Mouse (Mus musculus): ENCODE measurements around the gene Lce3e. TPM values are rescaled to one million over a fixed set of nuclear protein-coding genes. Genes with fewer than 3 reads are reported as not detected.

Gene Lce3e
- polyA plus RNA-seq (2014; fragmentation: Nextera tagmentation; extraction: Ambion mirVana): not detected in 2 replicates

DNA sequence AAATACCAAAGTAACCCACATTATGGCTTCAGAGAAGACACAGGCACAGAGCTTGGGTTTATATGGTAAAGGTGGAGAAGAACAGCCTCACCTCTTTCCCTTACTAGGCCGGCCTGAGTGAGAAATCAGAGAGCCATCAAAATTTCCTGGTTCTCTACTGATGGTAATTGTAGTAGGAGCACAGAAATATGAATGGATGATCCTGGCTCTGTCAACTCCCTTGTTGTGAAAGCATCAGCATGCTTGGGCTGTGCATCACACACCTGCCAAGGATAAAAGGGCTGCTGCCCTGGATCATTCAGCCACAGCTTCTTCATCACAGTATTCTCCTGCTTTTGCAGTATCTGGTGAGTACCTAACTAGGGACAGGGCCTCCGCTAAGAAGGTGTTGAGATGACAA, at the start of gene Lce3e:
Gene Lce3e, plus strand, starts transcription at position 301 of the 400 bp plus-strand sequence.
- no peak within 1 kb of the TSS for H3K4me3 ChIP-seq (ENCODE audit: low read depth, low read length)
- no peak for ATAC-seq
- no peak for DNase-seq (ENCODE audit: low spot score)
- no peak within 1 kb of the TSS for H3K27ac ChIP-seq (ENCODE audit: low read depth, low read length)
- H3K27me3 ChIP-seq (replicated peaks; ENCODE audit: control insufficient read depth, insufficient read depth, low read length): no peaks in the 10 kb centered on the region
- no peaks in the 10 kb centered on the region for H3K9me3 ChIP-seq (replicated peaks; ENCODE audit: control insufficient read depth, low read length)
- WGBS: 93% methylated on average over 2 of the region's 2 CpGs
- H3K36me3 ChIP-seq (ENCODE audit: control insufficient read depth, insufficient read depth, low read length): no peaks in the 10 kb centered on the region
- H3K4me2 ChIP-seq (ENCODE audit: low read length): no peak within 1 kb of the TSS
- no peak within 1 kb of the TSS for H3K9ac ChIP-seq (ENCODE audit: low read length)
- no peaks in the 10 kb centered on the region for H3K4me1 ChIP-seq (ENCODE audit: control insufficient read depth, insufficient read depth, low read length)

DNA sequence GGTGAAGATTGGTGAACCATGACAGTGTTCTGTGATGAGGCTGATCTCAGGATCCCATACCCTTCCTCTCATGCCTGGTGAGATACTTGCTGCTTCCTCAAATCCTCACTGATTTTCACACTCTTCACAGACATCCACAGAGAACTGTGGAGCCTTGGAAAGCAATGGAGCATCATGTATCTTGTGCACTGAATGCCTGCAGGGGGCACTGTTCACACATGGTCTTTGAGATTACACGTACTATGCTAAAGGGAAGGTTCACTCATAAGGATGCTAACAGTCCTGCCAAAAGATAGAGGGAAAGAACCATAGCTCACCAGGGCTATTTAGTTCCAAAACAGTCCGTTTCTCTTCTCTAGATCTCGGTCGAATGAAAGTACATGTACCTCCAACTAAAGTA, 46.5 kb upstream of the Lce3e start:
- ATAC-seq: no peak
- no peaks in the 10 kb centered on the region for H3K4me1 ChIP-seq (ENCODE audit: control insufficient read depth, insufficient read depth, low read length)
- no peak overlapping the region for H3K27ac ChIP-seq (ENCODE audit: low read depth, low read length)
- H3K9me3 ChIP-seq (replicated peaks; ENCODE audit: control insufficient read depth, low read length): no peaks in the 10 kb centered on the region
- H3K36me3 ChIP-seq (ENCODE audit: control insufficient read depth, insufficient read depth, low read length): no peaks in the 10 kb centered on the region
- H3K4me2 ChIP-seq (ENCODE audit: low read length): no peak overlapping the region
- no peaks in the 10 kb centered on the region for H3K27me3 ChIP-seq (replicated peaks; ENCODE audit: control insufficient read depth, insufficient read depth, low read length)
- WGBS: 66% methylated on average over 4 of the region's 4 CpGs
- H3K9ac ChIP-seq (ENCODE audit: low read length): no peak overlapping the region
- no peak overlapping the region for H3K4me3 ChIP-seq (ENCODE audit: low read depth, low read length)
- peak; percentile 51 for DNase-seq (ENCODE audit: low spot score)

DNA sequence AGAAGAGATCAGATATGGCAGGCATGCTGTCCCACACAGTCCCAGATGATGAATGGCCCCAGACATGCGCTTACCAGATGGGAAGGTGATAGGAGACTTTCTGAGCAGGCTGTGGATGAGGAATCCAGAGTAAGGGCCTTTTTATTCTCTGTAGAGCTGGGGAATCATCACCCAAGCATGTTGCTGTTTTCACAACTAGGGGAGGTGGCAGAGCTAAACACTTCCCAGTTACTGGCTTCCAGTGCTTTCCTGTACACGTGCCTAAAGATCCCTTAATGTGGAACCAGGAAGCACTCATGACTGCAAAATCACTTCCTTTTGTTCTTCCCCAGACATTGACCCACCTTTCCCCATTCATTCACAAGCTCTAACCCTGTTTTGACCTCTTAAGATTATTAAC, 40.7 kb upstream of the Lce3e start, which contains the start of gene Lce3a:
Gene Lce3a, minus strand, starts transcription at position 101 of the 400 bp plus-strand sequence.
- Histone ChIP-seq H3K4me2 (ENCODE audit: low read length) (no peak within 1 kb of the TSS), H3K9ac (ENCODE audit: low read length) (no peak within 1 kb of the TSS), H3K36me3 (ENCODE audit: control insufficient read depth, insufficient read depth, low read length) (no peaks in the 10 kb centered on the region), H3K4me1 (ENCODE audit: control insufficient read depth, insufficient read depth, low read length) (no peaks in the 10 kb centered on the region), H3K4me3 (ENCODE audit: low read depth, low read length) (no peak within 1 kb of the TSS), H3K27me3 (replicated peaks; ENCODE audit: control insufficient read depth, insufficient read depth, low read length) (no peaks in the 10 kb centered on the region), H3K27ac (ENCODE audit: low read depth, low read length) (no peak within 1 kb of the TSS), H3K9me3 (replicated peaks; ENCODE audit: control insufficient read depth, low read length) (no peaks in the 10 kb centered on the region)
- ATAC-seq (no peak), DNase-seq (ENCODE audit: low spot score) (no peak)
- 74% methylated on average over 2 of the region's 2 CpGs for WGBS

DNA sequence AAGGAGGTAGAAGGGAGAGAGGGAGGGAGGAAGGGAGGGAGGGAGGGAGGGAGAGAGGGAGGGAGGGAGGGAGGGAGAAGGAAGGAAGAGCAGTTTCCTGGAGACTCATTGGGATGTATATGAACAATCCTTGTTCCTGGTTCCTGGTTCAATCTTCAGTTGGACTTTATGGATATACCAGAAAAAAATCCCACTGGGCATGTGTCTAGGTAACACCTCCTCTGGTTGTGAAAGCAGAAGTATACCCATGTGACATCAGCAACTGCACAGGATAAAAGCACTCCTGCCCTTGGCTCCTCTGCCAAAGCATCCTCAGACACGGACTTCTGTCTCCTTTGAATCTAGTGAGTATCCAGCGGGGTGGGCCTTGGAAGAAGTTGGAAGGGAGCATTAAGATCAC, 34.2 kb upstream of the Lce3e start, which contains the start of gene Lce3b:
Gene Lce3b, plus strand, starts transcription at position 301 of the 400 bp plus-strand sequence.
- no peaks in the 10 kb centered on the region for H3K27me3 ChIP-seq (replicated peaks; ENCODE audit: control insufficient read depth, insufficient read depth, low read length)
- H3K4me3 ChIP-seq (ENCODE audit: low read depth, low read length): no peak within 1 kb of the TSS
- H3K36me3 ChIP-seq (ENCODE audit: control insufficient read depth, insufficient read depth, low read length): no peaks in the 10 kb centered on the region
- no peak within 1 kb of the TSS for H3K9ac ChIP-seq (ENCODE audit: low read length)
- H3K4me2 ChIP-seq (ENCODE audit: low read length): no peak within 1 kb of the TSS
- no peak for DNase-seq (ENCODE audit: low spot score)
- no peak within 1 kb of the TSS for H3K27ac ChIP-seq (ENCODE audit: low read depth, low read length)
- H3K4me1 ChIP-seq (ENCODE audit: control insufficient read depth, insufficient read depth, low read length): no peaks in the 10 kb centered on the region
- 60% methylated on average over 2 of the region's 2 CpGs for WGBS
- H3K9me3 ChIP-seq (replicated peaks; ENCODE audit: control insufficient read depth, low read length): no peaks in the 10 kb centered on the region
- no peak for ATAC-seq

DNA sequence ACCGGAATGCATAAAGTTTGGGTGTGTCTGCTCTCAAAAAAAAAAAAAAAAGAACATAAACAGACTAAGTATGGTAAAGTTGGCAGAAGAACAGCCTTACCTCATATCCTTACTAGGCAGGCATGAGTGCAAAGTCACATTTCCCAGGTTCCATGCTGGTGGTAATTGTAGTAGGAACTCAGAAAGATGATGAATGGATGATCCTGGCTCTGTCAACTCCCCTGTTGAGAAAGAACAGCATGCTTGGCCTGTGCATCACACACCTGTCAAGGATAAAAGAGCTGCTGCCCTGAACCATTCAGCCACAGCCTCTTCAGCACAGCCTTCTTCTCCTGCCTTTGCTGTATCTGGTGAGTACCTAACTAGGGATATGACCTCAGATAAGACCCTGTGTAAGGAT, 22.7 kb upstream of the Lce3e start, which contains the start of gene Lce3c:
Gene Lce3c, plus strand, starts transcription at position 301 of the 400 bp plus-strand sequence.
- Histone ChIP-seq H3K27me3 (replicated peaks; ENCODE audit: control insufficient read depth, insufficient read depth, low read length) (no peaks in the 10 kb centered on the region), H3K4me2 (ENCODE audit: low read length) (no peak within 1 kb of the TSS), H3K36me3 (ENCODE audit: control insufficient read depth, insufficient read depth, low read length) (no peaks in the 10 kb centered on the region), H3K9ac (ENCODE audit: low read length) (no peak within 1 kb of the TSS), H3K4me1 (ENCODE audit: control insufficient read depth, insufficient read depth, low read length) (no peaks in the 10 kb centered on the region), H3K9me3 (replicated peaks; ENCODE audit: control insufficient read depth, low read length) (no peaks in the 10 kb centered on the region), H3K4me3 (ENCODE audit: low read depth, low read length) (no peak within 1 kb of the TSS), H3K27ac (ENCODE audit: low read depth, low read length) (no peak within 1 kb of the TSS)
- WGBS: 79% methylated on average over 1 of the region's 1 CpGs
- ATAC-seq (no peak), DNase-seq (ENCODE audit: low spot score) (no peak)

DNA sequence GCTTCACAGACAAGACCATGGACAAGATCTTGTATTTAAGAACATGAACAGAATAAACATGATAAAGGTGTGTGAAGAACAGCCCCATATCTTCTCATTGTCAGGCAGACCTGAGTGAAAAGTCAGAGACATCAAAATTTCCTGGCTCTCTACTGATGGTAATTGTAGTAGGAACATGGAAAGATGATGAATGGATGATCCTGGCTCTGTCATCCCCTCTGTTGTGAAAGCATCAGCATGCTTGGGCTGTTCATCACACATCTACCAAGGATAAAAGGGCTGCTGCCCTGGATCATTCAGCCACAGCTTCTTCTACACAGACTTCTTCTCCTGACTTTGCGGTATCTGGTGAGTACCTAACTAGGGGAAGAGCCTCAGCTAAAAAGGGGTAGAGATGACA, 9.8 kb upstream of the Lce3e start, which contains the start of gene Lce3d:
Gene Lce3d, plus strand, starts transcription at position 301 of the 400 bp plus-strand sequence.
- Histone ChIP-seq H3K27me3 (replicated peaks; ENCODE audit: control insufficient read depth, insufficient read depth, low read length) (no peaks in the 10 kb centered on the region), H3K9ac (ENCODE audit: low read length) (no peak within 1 kb of the TSS), H3K36me3 (ENCODE audit: control insufficient read depth, insufficient read depth, low read length) (no peaks in the 10 kb centered on the region), H3K4me1 (ENCODE audit: control insufficient read depth, insufficient read depth, low read length) (no peaks in the 10 kb centered on the region), H3K27ac (ENCODE audit: low read depth, low read length) (no peak within 1 kb of the TSS), H3K4me3 (ENCODE audit: low read depth, low read length) (no peak within 1 kb of the TSS), H3K9me3 (replicated peaks; ENCODE audit: control insufficient read depth, low read length) (no peaks in the 10 kb centered on the region), H3K4me2 (ENCODE audit: low read length) (no peak within 1 kb of the TSS)
- DNase-seq (ENCODE audit: low spot score) (no peak), ATAC-seq (no peak)
- WGBS: 92% methylated on average over 1 of the region's 1 CpGs

DNA sequence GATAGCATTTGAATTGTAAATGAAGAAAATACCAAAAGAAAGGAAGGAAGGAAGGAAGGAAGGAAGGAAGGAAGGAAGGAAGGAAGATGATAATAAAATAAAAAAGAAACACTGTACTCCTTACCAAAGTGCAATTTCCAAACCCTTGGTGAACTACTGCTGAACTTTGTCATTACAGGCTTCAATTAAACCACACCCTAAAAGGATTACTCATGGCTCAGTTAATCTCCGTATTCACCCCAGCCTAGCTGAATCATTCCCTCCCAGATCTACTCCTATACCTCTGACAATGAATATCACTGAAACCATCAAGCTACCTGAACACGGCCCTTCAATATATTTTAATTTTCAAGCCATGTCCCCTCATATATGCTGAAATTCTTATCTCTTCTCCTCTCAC, 11.6 kb downstream of the Lce3e start:
- Histone ChIP-seq H3K9me3 (replicated peaks; ENCODE audit: control insufficient read depth, low read length) (no peaks in the 10 kb centered on the region), H3K9ac (ENCODE audit: low read length) (no peak overlapping the region), H3K4me3 (ENCODE audit: low read depth, low read length) (no peak overlapping the region), H3K4me2 (ENCODE audit: low read length) (no peak overlapping the region), H3K36me3 (ENCODE audit: control insufficient read depth, insufficient read depth, low read length) (no peaks in the 10 kb centered on the region), H3K27me3 (replicated peaks; ENCODE audit: control insufficient read depth, insufficient read depth, low read length) (no peaks in the 10 kb centered on the region), H3K27ac (ENCODE audit: low read depth, low read length) (no peak overlapping the region), H3K4me1 (ENCODE audit: control insufficient read depth, insufficient read depth, low read length) (no peaks in the 10 kb centered on the region)
- no peak for ATAC-seq
- no peak for DNase-seq (ENCODE audit: low spot score)
- 85% methylated on average over 2 of the region's 2 CpGs for whole genome bisulfite sequencing

DNA sequence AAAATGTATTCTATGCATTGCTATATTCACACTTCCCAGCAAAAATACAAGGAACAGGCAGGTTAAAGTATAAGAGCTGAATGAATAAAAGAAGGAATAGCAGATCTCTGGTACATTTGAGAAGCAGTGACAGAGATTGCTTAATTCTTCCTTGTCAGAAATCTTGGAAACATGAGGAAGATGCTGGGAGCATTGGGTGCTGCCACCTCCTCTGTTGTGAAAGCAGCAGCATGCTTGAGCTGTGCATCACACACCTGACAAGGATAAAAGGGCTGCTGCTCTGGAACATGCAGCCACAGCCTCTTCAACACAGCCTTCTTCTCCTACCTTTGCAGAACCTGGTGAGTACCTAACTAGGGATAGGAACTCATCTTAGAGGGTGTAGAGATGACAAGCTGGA, 25.1 kb downstream of the Lce3e start, which contains the start of gene Lce3f:
Gene Lce3f, plus strand, starts transcription at position 301 of the 400 bp plus-strand sequence.
- Histone ChIP-seq H3K27me3 (replicated peaks; ENCODE audit: control insufficient read depth, insufficient read depth, low read length) (no peaks in the 10 kb centered on the region), H3K9ac (ENCODE audit: low read length) (no peak within 1 kb of the TSS), H3K9me3 (replicated peaks; ENCODE audit: control insufficient read depth, low read length) (no peaks in the 10 kb centered on the region), H3K27ac (ENCODE audit: low read depth, low read length) (no peak within 1 kb of the TSS), H3K4me1 (ENCODE audit: control insufficient read depth, insufficient read depth, low read length) (no peaks in the 10 kb centered on the region), H3K36me3 (ENCODE audit: control insufficient read depth, insufficient read depth, low read length) (no peaks in the 10 kb centered on the region), H3K4me2 (ENCODE audit: low read length) (no peak within 1 kb of the TSS), H3K4me3 (ENCODE audit: low read depth, low read length) (no peak within 1 kb of the TSS)
- DNase-seq (ENCODE audit: low spot score) (no peak), ATAC-seq (no peak)

DNA sequence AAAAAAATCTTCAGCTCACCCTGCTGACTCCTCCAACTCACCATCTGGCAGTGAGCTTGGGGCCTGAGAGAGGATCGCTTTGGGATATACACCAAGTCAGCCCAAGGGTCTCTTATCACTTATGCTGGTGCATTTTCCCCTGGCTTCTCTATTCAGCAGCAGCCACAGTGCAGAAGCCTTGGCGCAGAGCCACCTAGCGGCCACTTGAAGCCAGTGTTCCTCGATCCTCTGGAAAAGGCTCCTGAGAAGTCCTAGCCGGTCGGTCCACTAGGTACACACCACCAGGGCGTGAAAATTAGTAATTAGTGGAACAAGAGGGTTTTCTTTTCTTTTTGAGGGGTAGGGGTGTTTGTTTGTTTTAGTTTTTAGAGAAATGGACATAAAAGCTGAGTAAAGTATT, 31.8 kb downstream of the Lce3e start:
- Histone ChIP-seq H3K9me3 (replicated peaks; ENCODE audit: control insufficient read depth, low read length) (no peaks in the 10 kb centered on the region), H3K27me3 (replicated peaks; ENCODE audit: control insufficient read depth, insufficient read depth, low read length) (no peaks in the 10 kb centered on the region), H3K4me2 (ENCODE audit: low read length) (no peak overlapping the region), H3K9ac (ENCODE audit: low read length) (no peak overlapping the region), H3K4me3 (ENCODE audit: low read depth, low read length) (no peak overlapping the region), H3K4me1 (ENCODE audit: control insufficient read depth, insufficient read depth, low read length) (no peaks in the 10 kb centered on the region), H3K27ac (ENCODE audit: low read depth, low read length) (no peak overlapping the region), H3K36me3 (ENCODE audit: control insufficient read depth, insufficient read depth, low read length) (no peaks in the 10 kb centered on the region)
- 4% methylated on average over 7 of the region's 7 CpGs for WGBS
- ATAC-seq (peak; percentile 89), DNase-seq (ENCODE audit: low spot score) (peak; percentile 89)
